Mouse (Mus musculus) forebrain, postnatal 0 days (tissue): ENCODE results near the gene 1500011B03Rik. TPM values are rescaled to one million over a fixed set of nuclear protein-coding genes. Genes with fewer than 3 reads are reported as not detected.

Experiments
- ATAC-seq: fragments of 200-750 bp; cut with Nextera tagmentation; 2 replicates; pipeline ENCODE4 v1.8.0; 2017; ENCODE audit warnings: mild to moderate bottlenecking, moderate library complexity
- DNase-seq: peaks from one replicate; pipeline ENCODE4 v3.0.0-alpha.2; 2015
- H3K27ac ChIP-seq: fragments of 300-500 bp; sonication (generic); 2 replicates; pipeline ENCODE4 v1.5.1; 2014; ENCODE audit warnings: low read depth, mild to moderate bottlenecking, antibody characterized with exemption, low read length, moderate library complexity, mixed read lengths
- H3K27me3 ChIP-seq: fragments of 300-500 bp; sonication (generic); 2 replicates; pipeline ENCODE4 v1.6.1; 2014; ENCODE audit warnings: mild to moderate bottlenecking, low read length, mixed read lengths; ENCODE audit not compliant: insufficient read depth
- H3K36me3 ChIP-seq: fragments of 300-500 bp; sonication (generic); 2 replicates; pipeline ENCODE4 v1.6.1; 2014; ENCODE audit warnings: mild to moderate bottlenecking, moderate library complexity; ENCODE audit not compliant: insufficient read depth
- H3K4me1 ChIP-seq: fragments of 300-500 bp; sonication (generic); 2 replicates; pipeline ENCODE4 v1.6.1; 2014; ENCODE audit warnings: antibody characterized with exemption; ENCODE audit not compliant: insufficient read depth
- H3K4me2 ChIP-seq: fragments of 300-500 bp; sonication (generic); 2 replicates; pipeline ENCODE4 v1.6.1; 2014; ENCODE audit warnings: low read depth, mild to moderate bottlenecking, moderate library complexity
- H3K4me3 ChIP-seq: fragments of 300-500 bp; sonication (generic); 2 replicates; pipeline ENCODE4 v1.5.1; 2014; ENCODE audit warnings: low read depth, low read length, mixed read lengths
- H3K9ac ChIP-seq: fragments of 300-500 bp; sonication (generic); 2 replicates; pipeline ENCODE4 v1.6.1; 2014; ENCODE audit warnings: mild to moderate bottlenecking
- H3K9me3 ChIP-seq: fragments of 300-500 bp; sonication (generic); 2 replicates; pipeline ENCODE4 v1.6.1; 2016; ENCODE audit warnings: low read length
- CTCF ChIP-seq: sonication (generic); IDR thresholded peaks from 2 replicates; pipeline ENCODE4 v1.5.1; 2016; ENCODE audit warnings: antibody characterized with exemption, control low read depth, low read depth
- WGBS: fragments of 180-500 bp; shearing (Covaris S2); extraction: QIAGEN DNeasy Blood & Tissue Kit; methylation state at CpG from one replicate; pipeline ENCODE4 v1.1.7; 2014; 5-methylcytosine and 5-hydroxymethylcytosine counted together
- polyA plus RNA-seq: library from polyadenylated mRNA; unstranded; fragments of >200 nt; fragmentation: Nextera tagmentation; extraction: Ambion mirVana; gene quantifications from 2 replicates; pipeline ENCODE4 v1.2.1, GENCODE M21; 2015
- total RNA-seq: library from RNA; depleted of rRNA; stranded (reverse); fragments of >200 nt; gene quantifications from 2 replicates; pipeline ENCODE4 v1.2.3, GENCODE M21; 2014

Gene 1500011B03Rik
- total and polyA plus RNA-seq, 2 experiments from 2014 or later: 298 to 378 TPM

GRCm38 (mm10) chr5:114804958-114805357 is 18.3 kb downstream of the 1500011B03Rik start:
- peak; percentile 34 for TF ChIP-seq CTCF
- Histone ChIP-seq H3K36me3 (peaks cover 64% of the 10 kb centered on the region), H3K27ac (no peak overlapping the region)

DNA sequence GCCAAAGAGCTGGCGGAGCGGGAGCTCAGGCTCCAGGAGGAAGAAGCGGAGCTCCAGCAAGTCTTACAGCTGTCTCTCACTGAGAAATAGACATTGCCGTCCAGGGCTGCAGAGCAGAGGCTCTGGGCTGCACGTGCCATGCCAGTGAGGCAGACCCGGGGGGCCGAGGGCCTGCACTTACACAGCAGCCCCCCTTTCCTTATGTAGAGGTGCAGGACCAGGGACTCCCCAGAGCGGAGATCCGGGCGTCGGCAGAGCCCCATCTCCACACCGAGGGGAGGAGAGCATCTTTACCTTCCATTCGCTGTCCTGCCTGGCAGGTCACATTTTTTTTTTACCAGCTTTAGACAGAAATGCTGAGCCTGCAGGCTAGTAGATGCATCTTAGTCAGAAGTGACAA is 18.9 kb downstream of the 1500011B03Rik start:
- Histone ChIP-seq H3K27me3 (no peaks in the 10 kb centered on the region), H3K36me3 (peaks cover 68% of the 10 kb centered on the region), H3K9ac (no peak overlapping the region; the same call in 1 of the 2 replicates), H3K27ac (no peak overlapping the region), H3K9me3 (no peaks in the 10 kb centered on the region), H3K4me2 (no peak overlapping the region), H3K4me1 (no peaks in the 10 kb centered on the region), H3K4me3 (no peak overlapping the region)
- ATAC-seq (no peak), DNase-seq (no peak)
- WGBS: 82% methylated on average over 13 of the region's 13 CpGs
- TF ChIP-seq CTCF: no peak

More at GRCm38 (mm10) chr5:114804958-114805357, 18.3 kb downstream of the 1500011B03Rik start:
- DNase-seq (no peak), ATAC-seq (peak; percentile 47)
- 36% methylated on average over 3 of the region's 3 CpGs for WGBS
- no peak overlapping the region for H3K4me2 ChIP-seq
- H3K4me1 ChIP-seq: no peaks in the 10 kb centered on the region
- H3K9me3 ChIP-seq: no peaks in the 10 kb centered on the region
- H3K27me3 ChIP-seq: no peaks in the 10 kb centered on the region
- H3K9ac ChIP-seq: no peak overlapping the region
- no peak overlapping the region for H3K4me3 ChIP-seq

GRCm38 (mm10) chr5:114803231-114803630 is 20.0 kb downstream of the 1500011B03Rik start:
- DNase-seq: no peak
- peaks cover 68% of the 10 kb centered on the region for H3K36me3 ChIP-seq
- no peak for TF ChIP-seq CTCF
- no peak overlapping the region for H3K4me2 ChIP-seq
- H3K9me3 ChIP-seq: no peaks in the 10 kb centered on the region
- H3K27ac ChIP-seq: no peak overlapping the region
- no peak overlapping the region for H3K9ac ChIP-seq
- no peaks in the 10 kb centered on the region for H3K27me3 ChIP-seq
- ATAC-seq: no peak
- 91% methylated on average over 13 of the region's 13 CpGs for WGBS
- no peaks in the 10 kb centered on the region for H3K4me1 ChIP-seq
- no peak overlapping the region for H3K4me3 ChIP-seq

- Histone ChIP-seq H3K4me2 (no peak overlapping the region), H3K4me1 (no peaks in the 10 kb centered on the region), H3K9ac (no peak overlapping the region), H3K9me3 (no peaks in the 10 kb centered on the region), H3K4me3 (no peak overlapping the region), H3K36me3 (peaks cover 70% of the 10 kb centered on the region), H3K27me3 (no peaks in the 10 kb centered on the region), H3K27ac (no peak overlapping the region)
- TF ChIP-seq CTCF: no peak
- ATAC-seq (no peak), DNase-seq (no peak)
- WGBS: 87% methylated on average over 6 of the region's 6 CpGs
Observed at GRCm38 (mm10) chr5:114801841-114802240, 21.4 kb downstream of the 1500011B03Rik start.

DNA sequence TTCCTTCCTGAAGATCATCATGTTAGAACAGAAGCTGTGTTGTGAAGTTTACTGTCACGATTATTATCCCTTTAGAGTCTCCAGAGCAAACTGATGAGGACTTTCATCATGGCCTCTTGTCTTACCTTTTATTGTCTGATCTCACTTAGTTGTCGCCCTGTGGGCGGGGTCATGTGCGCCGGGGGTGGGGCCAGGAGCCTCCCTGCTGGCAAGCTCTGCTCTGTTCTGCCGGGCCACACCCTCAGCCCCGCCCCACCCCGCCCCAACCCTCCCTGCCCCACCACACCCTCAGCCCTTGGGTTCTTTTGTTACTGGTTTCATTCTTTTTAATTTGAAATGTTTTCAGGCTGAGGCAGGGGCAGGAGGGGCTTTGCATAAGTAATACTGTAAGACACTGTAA is 22.2 kb downstream of the 1500011B03Rik start:
- no peak overlapping the region for H3K27ac ChIP-seq
- DNase-seq: no peak
- H3K36me3 ChIP-seq: peaks cover 70% of the 10 kb centered on the region
- H3K9me3 ChIP-seq: no peaks in the 10 kb centered on the region
- TF ChIP-seq CTCF: no peak
- H3K27me3 ChIP-seq: no peaks in the 10 kb centered on the region
- H3K4me2 ChIP-seq: no peak overlapping the region
- 19% methylated on average over 8 of the region's 8 CpGs for WGBS
- H3K4me3 ChIP-seq: no peak overlapping the region
- no peak for ATAC-seq
- H3K4me1 ChIP-seq: no peaks in the 10 kb centered on the region
- no peak overlapping the region for H3K9ac ChIP-seq

GRCm38 (mm10) chr5:114799848-114800247 is 23.4 kb downstream of the 1500011B03Rik start:
- WGBS: 90% methylated on average over 11 of the region's 11 CpGs
- no peak overlapping the region for H3K27ac ChIP-seq
- H3K4me1 ChIP-seq: no peaks in the 10 kb centered on the region
- no peaks in the 10 kb centered on the region for H3K9me3 ChIP-seq
- no peak for TF ChIP-seq CTCF
- no peak overlapping the region for H3K4me2 ChIP-seq
- peaks cover 67% of the 10 kb centered on the region for H3K36me3 ChIP-seq
- H3K4me3 ChIP-seq: no peak overlapping the region
- DNase-seq: no peak
- no peak overlapping the region for H3K9ac ChIP-seq
- H3K27me3 ChIP-seq: no peaks in the 10 kb centered on the region
- no peak for ATAC-seq

- Histone ChIP-seq H3K9ac (no peak overlapping the region), H3K4me2 (no peak overlapping the region), H3K4me1 (no peaks in the 10 kb centered on the region), H3K36me3 (peaks cover 59% of the 10 kb centered on the region), H3K9me3 (no peaks in the 10 kb centered on the region), H3K27me3 (no peaks in the 10 kb centered on the region), H3K4me3 (no peak overlapping the region), H3K27ac (no peak overlapping the region)
- no peak for TF ChIP-seq CTCF
- WGBS: 85% methylated on average over 8 of the region's 8 CpGs
- no peak for DNase-seq
- no peak for ATAC-seq
Observed at GRCm38 (mm10) chr5:114797253-114797652, 26.0 kb downstream of the 1500011B03Rik start.
